Mouse (Mus musculus) intestine, embryonic 16.5 days (tissue): ENCODE results near the gene Gm40460. TPM values are rescaled to one million over a fixed set of nuclear protein-coding genes. Genes with fewer than 3 reads are reported as not detected.

ENCODE experiments used
- ATAC-seq: fragments of 200-750 bp; cut with Nextera tagmentation; 2 replicates; pipeline ENCODE4 v1.8.0; 2017; ENCODE audit warnings: moderate TSS enrichment, moderate library complexity
- H3K27ac ChIP-seq: fragments of 300-500 bp; sonication (generic); 2 replicates; pipeline ENCODE4 v1.5.1; 2014; ENCODE audit warnings: mild to moderate bottlenecking, low read length
- H3K27me3 ChIP-seq: fragments of 300-500 bp; sonication (generic); replicated peaks from 2 replicates; pipeline ENCODE4 v1.6.1; 2014; ENCODE audit warnings: low read length, control low read depth, mixed read lengths; ENCODE audit not compliant: control insufficient read depth, insufficient read depth
- H3K36me3 ChIP-seq: fragments of 300-500 bp; sonication (generic); 2 replicates; pipeline ENCODE4 v1.6.1; 2014; ENCODE audit warnings: low read length, control low read depth; ENCODE audit not compliant: control insufficient read depth, insufficient read depth
- H3K4me1 ChIP-seq: fragments of 300-500 bp; sonication (generic); 2 replicates; pipeline ENCODE4 v1.6.1; 2014; ENCODE audit warnings: low read length, control low read depth, mixed read lengths; ENCODE audit not compliant: control insufficient read depth, insufficient read depth
- H3K4me2 ChIP-seq: fragments of 300-500 bp; sonication (generic); 2 replicates; pipeline ENCODE4 v1.6.1; 2014; ENCODE audit warnings: low read depth, low read length, control low read depth
- H3K4me3 ChIP-seq: fragments of 300-500 bp; sonication (generic); 2 replicates; pipeline ENCODE4 v1.5.1; 2014; ENCODE audit warnings: mild to moderate bottlenecking, low read length
- H3K9ac ChIP-seq: fragments of 300-500 bp; sonication (generic); 2 replicates; pipeline ENCODE4 v1.6.1; 2014; ENCODE audit warnings: low read depth, low read length
- H3K9me3 ChIP-seq: fragments of 300-500 bp; sonication (generic); 2 replicates; pipeline ENCODE4 v1.6.1; 2016; ENCODE audit warnings: low read length, control low read depth; ENCODE audit not compliant: control insufficient read depth
- WGBS: fragments of 180-500 bp; shearing (Covaris S2); extraction: QIAGEN DNeasy Blood & Tissue Kit; methylation state at CpG from one replicate; pipeline ENCODE4 v1.1.7; 2014; 5-methylcytosine and 5-hydroxymethylcytosine counted together
- polyA plus RNA-seq: library from polyadenylated mRNA; unstranded; fragments of >200 nt; fragmentation: Nextera tagmentation; extraction: Ambion mirVana; gene quantifications from 2 replicates; pipeline ENCODE4 v1.2.1, GENCODE M21; 2015

Gm40460 gene
- polyA plus RNA-seq, 1 experiment from 2014 or later = not detected

DNA sequence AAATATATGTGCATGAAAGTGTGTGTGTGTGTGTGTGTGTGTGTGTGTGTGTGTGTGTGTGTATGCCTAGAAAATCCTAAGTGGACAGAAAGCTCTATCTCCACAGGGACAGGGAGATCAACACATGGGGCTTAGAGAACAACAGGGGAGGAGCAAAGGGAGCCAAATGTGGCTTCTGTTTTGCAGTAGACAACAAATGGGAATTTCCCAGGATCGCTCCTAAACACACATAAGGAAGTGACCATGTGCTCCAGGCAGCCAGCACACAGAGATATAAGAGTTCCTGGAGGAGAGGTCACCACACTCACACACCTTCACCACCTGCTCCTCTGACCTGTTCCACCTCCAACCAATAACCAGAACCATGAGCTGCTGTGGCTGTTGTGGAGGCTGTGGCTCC, 39.8 kb downstream of the Gm40460 start, which contains the start of gene Krtap5-3:
Krtap5-3 (plus strand) TSS at position 301 of the 400 bp plus-strand sequence.
- H3K27me3 ChIP-seq = peaks cover 2% of the 10 kb centered on the region; the same call in 1 of the 2 replicates
- no peak within 1 kb of the TSS for H3K4me3 ChIP-seq
- H3K36me3 ChIP-seq = no peaks in the 10 kb centered on the region
- no peak within 1 kb of the TSS for H3K9ac ChIP-seq
- H3K4me2 ChIP-seq = no peak within 1 kb of the TSS
- H3K27ac ChIP-seq = no peak within 1 kb of the TSS
- ATAC-seq = no peak
- no peaks in the 10 kb centered on the region for H3K9me3 ChIP-seq
- H3K4me1 ChIP-seq = no peaks in the 10 kb centered on the region
- 65% methylated on average over 1 of the region's 1 CpGs for WGBS

DNA sequence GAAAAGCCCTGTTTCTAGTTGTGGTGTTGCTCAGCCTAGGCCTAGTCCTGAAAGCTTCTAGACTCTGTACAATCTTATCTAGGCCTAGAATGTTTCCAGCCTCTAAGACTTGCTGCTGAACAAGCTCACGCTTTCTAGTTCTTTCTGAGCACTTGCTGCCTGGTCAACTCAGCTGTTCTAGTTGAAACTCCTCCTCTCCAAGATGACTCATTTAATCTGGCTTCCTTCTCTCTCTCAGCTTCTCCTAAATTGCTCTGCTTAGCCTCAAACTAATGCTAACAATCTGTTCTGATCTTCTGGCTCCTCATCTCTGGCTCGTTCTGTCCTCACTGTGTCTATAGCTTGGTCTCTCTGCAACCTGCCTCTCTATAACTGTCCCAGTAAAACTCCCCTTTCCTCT, 42.1 kb downstream of the Gm40460 start:
- Histone ChIP-seq H3K9ac (no peak overlapping the region), H3K4me1 (no peaks in the 10 kb centered on the region), H3K27ac (no peak overlapping the region), H3K27me3 (peaks cover 2% of the 10 kb centered on the region; the same call in 1 of the 2 replicates), H3K4me3 (no peak overlapping the region), H3K9me3 (no peaks in the 10 kb centered on the region; the same call in 1 of the 2 replicates), H3K36me3 (no peaks in the 10 kb centered on the region), H3K4me2 (no peak overlapping the region)
- ATAC-seq = no peak
- 78% methylated on average over 2 of the region's 2 CpGs for WGBS

Other genes with a start within 250 kb of the Gm40460 start
- 57.8 and 64.4 TPM in 2 replicates for gene Mob2, start 180.0 kb downstream of the Gm40460 start, polyA plus RNA-seq
- 4.8 and 5.6 TPM in 2 replicates for gene Dusp8, start 145.2 kb downstream of the Gm40460 start, polyA plus RNA-seq
- gene Gm45618, start 120.3 kb downstream of the Gm40460 start, polyA plus RNA-seq = not detected in 2 replicates
- not detected in 2 replicates for gene Gm39115, start 105.0 kb downstream of the Gm40460 start, polyA plus RNA-seq
- gene Gm45337, start 96.5 kb downstream of the Gm40460 start, polyA plus RNA-seq = not detected in 2 replicates
- not detected in 2 replicates for gene Gm29735, start 84.0 kb downstream of the Gm40460 start, polyA plus RNA-seq
- not detected in 2 replicates for gene Gm4553, start 75.3 kb downstream of the Gm40460 start, polyA plus RNA-seq
- gene Krtap5-2, start 65.1 kb downstream of the Gm40460 start, polyA plus RNA-seq = not detected in 2 replicates
- gene Gm10153, start 50.7 kb downstream of the Gm40460 start, polyA plus RNA-seq = not detected in 2 replicates
- not detected in 2 replicates for gene Krtap5-3, start 39.7 kb downstream of the Gm40460 start, polyA plus RNA-seq
- not detected in 2 replicates for gene Gm7579, start 29.2 kb downstream of the Gm40460 start, polyA plus RNA-seq
- not detected in 2 replicates for gene Krtap5-5, start 11.1 kb downstream of the Gm40460 start, polyA plus RNA-seq
- gene Gm2431, start 17.3 kb upstream of the Gm40460 start, polyA plus RNA-seq = not detected in 2 replicates
- gene Gm4559, start 33.3 kb upstream of the Gm40460 start, polyA plus RNA-seq = not detected in 2 replicates
- gene Krtap5-1, start 56.0 kb upstream of the Gm40460 start, polyA plus RNA-seq = not detected in 2 replicates
- gene Krtap5-4, start 62.5 kb upstream of the Gm40460 start, polyA plus RNA-seq = not detected in 2 replicates
- 1.8 and 2.4 TPM in 2 replicates for gene Ifitm10, start 132.7 kb upstream of the Gm40460 start, polyA plus RNA-seq
- 0.43 and 2.3 TPM in 2 replicates for gene Gm49369, start 141.6 kb upstream of the Gm40460 start, polyA plus RNA-seq
- gene Ctsd, start 147.0 kb upstream of the Gm40460 start, polyA plus RNA-seq = 395 and 444 TPM in 2 replicates
- gene Syt8, start 193.8 kb upstream of the Gm40460 start, polyA plus RNA-seq = 8.8 and 10.4 TPM in 2 replicates
- 4.3 and 4.7 TPM in 2 replicates for gene Tnni2, start 200.7 kb upstream of the Gm40460 start, polyA plus RNA-seq
- 125 and 134 TPM in 2 replicates for gene Lsp1, start 219.7 kb upstream of the Gm40460 start, polyA plus RNA-seq